Mouse (Mus musculus) lung, embryonic 15.5 days (tissue): ENCODE measurements at regions not wholly inside any gene's neighbourhood (a gene's known extent, or its start where the extent isn't known, plus 50 kb on each side); places are given as distances from the start of the nearest gene placed in this dataset.

Experiments
- ATAC-seq: fragments of 200-750 bp; cut with Nextera tagmentation; 2 replicates; pipeline ENCODE4 v1.8.0; 2017; ENCODE audit warnings: moderate number of reproducible peaks, borderline replicate concordance; ENCODE audit not compliant: low FRiP score, low TSS enrichment; ENCODE audit errors: extremely low read depth
- H3K27ac ChIP-seq: fragments of 300-500 bp; sonication (generic); 2 replicates; pipeline ENCODE4 v1.5.1; 2015; ENCODE audit warnings: moderate library complexity, mild to moderate bottlenecking, inconsistent platforms
- H3K27me3 ChIP-seq: fragments of 300-500 bp; sonication (generic); 2 replicates; pipeline ENCODE4 v1.6.1; 2015; ENCODE audit warnings: inconsistent platforms
- H3K36me3 ChIP-seq: fragments of 300-500 bp; sonication (generic); 2 replicates; pipeline ENCODE4 v1.6.1; 2015; ENCODE audit warnings: inconsistent platforms
- H3K4me1 ChIP-seq: fragments of 300-500 bp; sonication (generic); 2 replicates; pipeline ENCODE4 v1.6.1; 2015; ENCODE audit warnings: inconsistent platforms
- H3K4me2 ChIP-seq: fragments of 300-500 bp; sonication (generic); 2 replicates; pipeline ENCODE4 v1.6.1; 2015; ENCODE audit warnings: inconsistent platforms, mild to moderate bottlenecking, moderate library complexity
- H3K4me3 ChIP-seq: fragments of 300-500 bp; sonication (generic); 2 replicates; pipeline ENCODE4 v1.5.1; 2015; ENCODE audit warnings: mild to moderate bottlenecking, inconsistent platforms
- H3K9ac ChIP-seq: fragments of 300-500 bp; sonication (generic); 2 replicates; pipeline ENCODE4 v1.6.1; 2015; ENCODE audit warnings: inconsistent platforms
- H3K9me3 ChIP-seq: fragments of 300-500 bp; sonication (generic); 2 replicates; pipeline ENCODE4 v1.6.1; 2016; ENCODE audit warnings: inconsistent platforms
- WGBS: fragments of 180-500 bp; shearing (Covaris S2); methylation state at CpG from one replicate; pipeline ENCODE4 v1.1.7; 2015; 5-methylcytosine and 5-hydroxymethylcytosine counted together

DNA sequence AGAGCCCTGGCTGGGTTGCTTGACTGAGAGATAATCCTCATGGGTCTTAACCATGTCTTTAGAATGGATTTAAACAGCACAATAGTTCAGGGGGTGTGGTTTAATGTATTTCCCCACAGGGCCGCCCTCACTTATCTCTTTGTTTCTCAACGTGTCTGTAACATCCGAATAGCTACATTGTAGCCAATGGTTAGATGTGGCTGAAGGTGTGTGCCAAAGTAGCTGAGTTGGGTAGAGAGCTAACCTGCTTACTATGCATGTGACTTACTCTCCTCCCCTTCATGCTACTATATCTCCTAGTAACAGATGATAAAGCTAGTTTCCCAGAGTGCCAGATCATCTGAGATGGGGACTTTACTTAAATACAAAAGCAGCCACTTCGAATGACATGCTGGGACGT is 213.2 kb upstream of the Prok2 start:
- no peak overlapping the region for H3K27ac ChIP-seq
- no peaks in the 10 kb centered on the region for H3K9me3 ChIP-seq
- peaks cover 27% of the 10 kb centered on the region for H3K4me1 ChIP-seq
- H3K27me3 ChIP-seq, result no peaks in the 10 kb centered on the region; the same call in 1 of the 2 replicates
- H3K36me3 ChIP-seq, result no peaks in the 10 kb centered on the region
- no peak for ATAC-seq
- H3K4me3 ChIP-seq, result no peak overlapping the region
- H3K4me2 ChIP-seq, result no peak overlapping the region
- 53% methylated on average over 5 of the region's 5 CpGs for WGBS
- H3K9ac ChIP-seq, result no peak overlapping the region

DNA sequence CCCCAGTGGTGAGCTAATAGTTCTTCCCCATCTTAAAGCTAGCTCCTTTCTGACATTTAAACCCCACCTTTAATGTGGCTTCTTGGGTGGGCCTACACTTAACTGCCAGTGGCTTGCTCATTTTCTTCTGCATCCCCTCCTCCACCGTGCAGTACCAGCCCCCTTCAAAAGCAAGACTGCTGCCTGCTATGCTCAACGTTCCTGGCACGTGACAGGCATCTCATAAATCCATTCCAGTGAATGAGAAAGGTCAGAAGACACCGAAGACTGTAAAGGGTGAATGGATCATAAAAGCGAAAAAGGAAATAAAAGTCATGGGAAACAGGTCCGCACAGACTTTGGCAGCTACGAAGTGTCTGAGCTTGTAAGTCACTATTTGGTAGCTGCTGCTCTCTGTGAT is 212.8 kb upstream of the Prok2 start:
- no peak for ATAC-seq
- 41% methylated on average over 7 of the region's 7 CpGs for WGBS
- H3K36me3 ChIP-seq, result no peaks in the 10 kb centered on the region
- H3K9ac ChIP-seq, result no peak overlapping the region
- H3K9me3 ChIP-seq, result no peaks in the 10 kb centered on the region
- H3K27me3 ChIP-seq, result no peaks in the 10 kb centered on the region; the same call in 1 of the 2 replicates
- no peak overlapping the region for H3K4me3 ChIP-seq
- H3K27ac ChIP-seq, result no peak overlapping the region
- peaks cover 27% of the 10 kb centered on the region for H3K4me1 ChIP-seq
- H3K4me2 ChIP-seq, result no peak overlapping the region

DNA sequence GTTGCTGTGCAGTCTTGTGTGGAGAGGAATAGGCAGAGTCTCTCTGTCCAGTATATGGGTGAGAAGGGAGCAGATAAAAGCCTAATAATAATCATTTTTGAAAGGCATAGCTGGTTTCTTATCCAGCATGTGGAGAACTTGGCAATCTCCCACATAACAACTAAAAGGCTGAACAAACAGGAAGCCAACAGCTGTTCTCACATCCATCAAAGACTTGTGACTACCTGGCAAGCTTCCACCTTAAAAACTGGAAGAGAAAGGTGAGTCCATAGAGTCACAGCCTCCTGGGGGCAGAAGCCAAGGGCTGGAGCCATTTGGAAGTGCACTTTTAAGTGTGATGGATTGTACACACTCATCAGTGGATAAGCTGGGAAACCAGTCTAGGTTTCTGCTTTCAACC is 210.5 kb upstream of the Prok2 start:
- no peak overlapping the region for H3K27ac ChIP-seq
- H3K9ac ChIP-seq, result no peak overlapping the region
- H3K4me1 ChIP-seq, result peaks cover 45% of the 10 kb centered on the region
- no peak for ATAC-seq
- H3K4me3 ChIP-seq, result no peak overlapping the region
- no peaks in the 10 kb centered on the region; the same call in 1 of the 2 replicates for H3K27me3 ChIP-seq
- H3K9me3 ChIP-seq, result no peaks in the 10 kb centered on the region
- H3K4me2 ChIP-seq, result no peak overlapping the region
- no peaks in the 10 kb centered on the region for H3K36me3 ChIP-seq

DNA sequence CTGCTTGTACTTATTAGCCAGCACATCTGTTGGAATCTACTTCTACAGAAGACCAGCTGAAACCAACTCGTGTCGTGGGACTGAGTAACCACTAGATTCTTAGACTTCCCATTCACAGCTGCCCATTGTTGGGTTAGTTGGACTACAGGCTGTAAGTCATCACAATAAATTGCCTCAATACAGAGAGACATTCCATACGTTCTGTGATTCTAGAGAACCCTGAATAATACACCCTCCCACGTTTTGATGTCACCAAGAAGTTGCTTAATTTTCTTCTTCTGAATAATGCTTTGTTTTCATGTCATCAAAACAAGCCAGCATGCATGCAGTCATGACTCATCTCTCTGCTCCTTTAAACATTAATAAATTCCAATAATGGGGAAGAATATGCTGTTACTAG is 209.2 kb upstream of the Prok2 start:
- no peaks in the 10 kb centered on the region; the same call in 1 of the 2 replicates for H3K27me3 ChIP-seq
- H3K36me3 ChIP-seq, result no peaks in the 10 kb centered on the region
- H3K4me1 ChIP-seq, result peaks cover 51% of the 10 kb centered on the region
- no peak for ATAC-seq
- no peak overlapping the region for H3K4me3 ChIP-seq
- H3K9ac ChIP-seq, result no peak overlapping the region
- no peak overlapping the region for H3K4me2 ChIP-seq
- H3K9me3 ChIP-seq, result no peaks in the 10 kb centered on the region
- H3K27ac ChIP-seq, result no peak overlapping the region
- whole genome bisulfite sequencing, result 81% methylated on average over 4 of the region's 4 CpGs

DNA sequence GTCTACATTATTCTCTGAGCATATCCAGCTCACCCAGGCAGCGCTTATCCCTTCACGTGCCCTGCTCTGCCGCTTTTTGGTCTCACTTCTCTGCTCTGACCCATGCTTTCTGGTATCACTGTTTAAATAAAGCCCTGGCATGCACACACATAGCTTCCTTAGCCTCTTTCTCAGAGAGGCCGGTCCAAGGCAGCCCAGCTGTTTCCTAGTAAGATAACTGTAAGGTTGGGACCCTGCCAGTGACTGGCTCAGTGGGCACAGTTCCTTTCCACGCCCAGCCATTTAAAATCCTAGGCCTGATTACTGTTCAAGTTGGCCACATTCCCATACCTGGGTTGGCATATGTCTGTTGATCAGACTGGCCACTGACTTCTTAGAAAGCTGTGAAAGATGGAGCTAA is 208.2 kb upstream of the Prok2 start:
- Histone ChIP-seq H3K9ac (no peak overlapping the region), H3K4me2 (no peak overlapping the region), H3K27ac (peak overlapping the region; percentile 51)

DNA sequence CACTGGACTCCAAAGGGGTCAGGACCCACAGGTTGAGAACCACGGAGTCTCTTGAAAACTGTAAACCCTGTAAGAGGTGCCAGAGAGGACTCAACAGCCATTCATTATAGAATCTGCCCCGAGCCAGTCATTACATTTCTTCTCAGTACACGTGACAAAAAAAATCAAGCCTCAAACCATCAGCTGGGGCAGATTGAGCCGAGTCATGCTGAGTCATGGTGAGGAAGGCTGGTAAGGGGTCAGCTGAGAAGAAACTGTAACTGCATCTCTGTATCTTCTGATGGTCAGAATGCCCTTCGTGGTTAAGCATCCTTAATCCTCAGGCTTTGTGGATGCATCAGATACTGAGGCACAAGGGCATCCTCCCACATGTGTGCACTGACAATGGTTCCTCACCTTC is 207.2 kb upstream of the Prok2 start:
- Histone ChIP-seq H3K27me3 (no peaks in the 10 kb centered on the region; the same call in 1 of the 2 replicates), H3K27ac (no peak overlapping the region), H3K9ac (no peak overlapping the region), H3K36me3 (no peaks in the 10 kb centered on the region), H3K4me3 (no peak overlapping the region), H3K4me1 (peaks cover 51% of the 10 kb centered on the region), H3K4me2 (no peak overlapping the region), H3K9me3 (no peaks in the 10 kb centered on the region)
- ATAC-seq, result no peak
- WGBS, result 55% methylated on average over 5 of the region's 5 CpGs

More for the DNA sequence above, 208.2 kb upstream of the Prok2 start:
- peaks cover 51% of the 10 kb centered on the region for H3K4me1 ChIP-seq
- peak; percentile 66; the same call in 1 of the 2 replicates for ATAC-seq
- no peaks in the 10 kb centered on the region; the same call in 1 of the 2 replicates for H3K27me3 ChIP-seq
- H3K4me3 ChIP-seq, result no peak overlapping the region
- no peaks in the 10 kb centered on the region for H3K36me3 ChIP-seq
- no peaks in the 10 kb centered on the region for H3K9me3 ChIP-seq
- WGBS, result 27% methylated on average over 5 of the region's 5 CpGs

DNA sequence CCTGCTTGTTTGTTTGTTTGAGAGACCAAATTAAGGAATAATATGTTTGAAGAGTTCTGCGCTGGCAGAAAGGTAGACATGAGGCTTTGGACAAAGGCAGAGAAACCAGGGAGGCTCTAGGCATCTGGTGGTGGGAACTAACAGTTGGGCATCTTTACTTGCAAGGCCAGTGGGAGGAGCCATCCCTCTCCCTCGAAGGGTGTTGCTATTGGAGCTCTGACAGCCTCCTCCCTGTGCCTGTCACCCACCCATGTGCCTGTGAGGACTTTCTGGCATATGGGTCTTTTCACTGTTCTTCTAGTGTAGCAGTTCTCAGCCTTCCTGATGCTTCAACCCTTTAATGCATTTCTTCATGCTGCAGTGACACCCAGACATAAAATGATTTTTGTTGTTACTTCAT is 206.7 kb upstream of the Prok2 start:
- 49% methylated on average over 2 of the region's 2 CpGs for WGBS
- ATAC-seq, result no peak
- Histone ChIP-seq H3K4me1 (peaks cover 54% of the 10 kb centered on the region), H3K9me3 (no peaks in the 10 kb centered on the region), H3K27ac (no peak overlapping the region), H3K36me3 (no peaks in the 10 kb centered on the region), H3K9ac (no peak overlapping the region), H3K27me3 (no peaks in the 10 kb centered on the region; the same call in 1 of the 2 replicates), H3K4me2 (no peak overlapping the region), H3K4me3 (no peak overlapping the region)

DNA sequence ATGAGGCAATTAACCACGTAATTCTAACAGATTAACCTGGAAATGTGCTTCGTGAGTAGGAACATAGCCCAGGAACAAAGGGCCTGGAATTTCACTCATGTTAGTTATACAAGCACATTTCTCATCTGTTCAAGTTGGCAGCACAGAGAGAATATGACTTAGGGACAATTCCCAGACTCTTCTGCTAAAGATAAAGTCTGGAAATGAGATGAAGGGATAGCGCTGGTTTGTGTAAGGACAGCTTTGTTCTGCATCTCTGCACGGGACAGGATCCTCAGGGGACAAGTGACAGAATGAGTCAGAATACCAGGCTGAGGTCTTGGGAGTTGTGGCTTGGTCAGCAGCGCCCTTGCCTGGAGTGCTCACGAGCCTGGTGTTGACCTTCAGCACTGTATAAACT is 206.2 kb upstream of the Prok2 start:
- no peak overlapping the region for H3K9ac ChIP-seq
- ATAC-seq, result no peak
- no peak overlapping the region for H3K27ac ChIP-seq
- H3K4me2 ChIP-seq, result no peak overlapping the region
- no peaks in the 10 kb centered on the region; the same call in 1 of the 2 replicates for H3K27me3 ChIP-seq
- H3K4me3 ChIP-seq, result no peak overlapping the region
- no peaks in the 10 kb centered on the region for H3K36me3 ChIP-seq
- peaks cover 59% of the 10 kb centered on the region for H3K4me1 ChIP-seq
- WGBS, result 68% methylated on average over 6 of the region's 6 CpGs
- no peaks in the 10 kb centered on the region for H3K9me3 ChIP-seq

DNA sequence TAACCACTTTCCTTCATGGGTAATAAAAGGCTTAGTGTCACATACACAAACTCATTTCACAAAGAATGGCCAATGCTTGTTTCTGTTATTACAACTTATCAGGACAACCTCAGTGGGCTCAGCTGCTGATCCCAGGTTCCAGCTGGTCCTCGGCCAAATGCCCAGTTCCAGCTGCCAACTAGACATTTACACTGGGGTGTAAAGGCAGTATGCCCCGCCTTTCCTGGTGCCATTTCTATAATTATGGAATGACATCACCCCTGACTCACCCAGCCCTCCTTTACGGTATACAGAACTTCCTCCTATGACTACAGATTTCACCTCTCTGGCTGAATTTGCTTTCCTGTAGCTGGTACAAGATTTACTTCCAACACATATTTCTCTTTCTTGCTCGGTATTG is 205.4 kb upstream of the Prok2 start:
- no peak for ATAC-seq
- no peaks in the 10 kb centered on the region; the same call in 1 of the 2 replicates for H3K27me3 ChIP-seq
- H3K27ac ChIP-seq, result no peak overlapping the region
- H3K9ac ChIP-seq, result no peak overlapping the region
- H3K4me1 ChIP-seq, result peaks cover 53% of the 10 kb centered on the region
- no peaks in the 10 kb centered on the region for H3K9me3 ChIP-seq
- no peak overlapping the region for H3K4me3 ChIP-seq
- WGBS, result 54% methylated on average over 4 of the region's 4 CpGs
- H3K36me3 ChIP-seq, result no peaks in the 10 kb centered on the region
- no peak overlapping the region for H3K4me2 ChIP-seq

DNA sequence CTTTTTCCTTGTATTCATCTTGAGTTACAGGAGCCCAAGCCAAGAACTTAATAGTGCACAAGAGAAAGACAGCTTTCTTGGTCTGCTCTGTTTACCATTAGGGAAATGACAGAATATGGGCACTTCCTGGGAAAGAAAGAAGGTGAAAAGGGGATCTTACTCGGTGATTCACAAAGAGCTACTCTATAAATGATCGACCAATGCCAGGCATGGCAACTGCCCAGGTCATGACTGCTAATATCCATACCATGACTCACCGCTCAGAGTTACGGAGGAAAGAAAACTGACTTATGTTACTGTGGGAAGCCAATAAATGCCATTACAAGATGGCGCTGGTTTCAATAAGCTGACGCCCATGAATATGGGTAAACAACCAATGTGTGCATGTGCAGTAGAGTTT is 204.1 kb upstream of the Prok2 start:
- Histone ChIP-seq H3K36me3 (no peaks in the 10 kb centered on the region), H3K4me1 (peaks cover 49% of the 10 kb centered on the region), H3K27me3 (no peaks in the 10 kb centered on the region; the same call in 1 of the 2 replicates), H3K27ac (no peak overlapping the region), H3K9me3 (no peaks in the 10 kb centered on the region), H3K4me3 (no peak overlapping the region), H3K9ac (no peak overlapping the region), H3K4me2 (no peak overlapping the region)
- no peak for ATAC-seq
- WGBS, result 88% methylated on average over 6 of the region's 6 CpGs

DNA sequence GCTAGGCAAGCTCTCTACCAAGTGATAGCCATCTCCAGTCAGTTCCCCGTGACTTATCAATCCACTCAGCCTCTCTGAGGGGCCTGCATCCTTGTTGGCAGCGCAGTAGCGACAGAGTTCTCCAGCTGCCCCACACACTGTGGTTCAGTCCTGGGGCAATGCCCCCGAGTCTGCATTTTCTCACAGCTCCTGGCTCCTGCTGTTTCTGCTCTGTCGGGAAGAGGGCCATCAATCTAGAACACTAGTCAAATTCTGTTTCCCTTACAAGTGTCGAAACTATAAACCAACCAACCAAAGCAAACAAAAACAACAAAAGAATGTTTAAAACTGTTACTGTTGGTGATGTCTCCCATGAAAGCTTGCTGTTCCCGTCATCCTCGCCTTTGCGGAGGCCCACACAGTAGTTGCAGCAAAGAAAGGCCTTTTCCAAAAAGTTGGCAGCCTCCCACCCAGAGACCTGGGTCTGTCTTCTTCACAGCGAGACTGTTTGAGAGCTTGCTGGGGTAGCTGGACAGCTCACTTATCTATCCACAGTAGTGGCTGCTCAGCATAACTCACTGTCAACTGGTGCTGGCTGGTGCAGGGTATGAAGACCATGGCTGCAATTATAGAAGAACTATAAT is 201.9 kb upstream of the Prok2 start:
- WGBS, result 24% methylated on average over 10 of the region's 10 CpGs
- Histone ChIP-seq H3K4me1 (peaks cover 30% of the 10 kb centered on the region), H3K27me3 (no peaks in the 10 kb centered on the region; the same call in 1 of the 2 replicates), H3K4me2 (no peak overlapping the region), H3K36me3 (no peaks in the 10 kb centered on the region), H3K4me3 (no peak overlapping the region), H3K27ac (no peak overlapping the region), H3K9me3 (no peaks in the 10 kb centered on the region), H3K9ac (no peak overlapping the region)
- peak; percentile 88; the same call in 1 of the 2 replicates for ATAC-seq

DNA sequence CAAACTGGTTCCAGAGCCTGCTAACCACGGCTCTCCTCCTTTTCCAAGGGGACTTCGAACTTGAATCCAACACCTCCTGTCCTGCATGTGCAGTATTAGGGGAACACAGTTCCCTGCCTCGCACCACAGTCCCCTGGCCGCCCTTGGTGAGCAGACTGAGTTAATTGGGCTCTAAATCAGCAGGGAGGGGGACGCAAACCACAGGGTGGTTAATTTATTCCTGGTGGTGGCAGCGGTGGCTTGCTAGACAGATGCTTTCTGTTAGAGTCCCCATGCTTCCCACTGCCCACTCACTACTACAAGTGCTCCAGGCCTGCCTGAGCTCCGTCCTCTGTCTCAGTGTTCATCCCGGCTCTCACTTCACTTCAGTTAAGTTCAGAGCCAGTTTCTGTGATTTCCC is 198.0 kb upstream of the Prok2 start:
- Histone ChIP-seq H3K9ac (no peak overlapping the region), H3K4me3 (no peak overlapping the region), H3K27ac (no peak overlapping the region), H3K4me1 (peaks cover 29% of the 10 kb centered on the region), H3K36me3 (no peaks in the 10 kb centered on the region), H3K4me2 (no peak overlapping the region), H3K9me3 (no peaks in the 10 kb centered on the region), H3K27me3 (no peaks in the 10 kb centered on the region; the same call in 1 of the 2 replicates)
- ATAC-seq, result no peak
- WGBS, result 71% methylated on average over 8 of the region's 8 CpGs

DNA sequence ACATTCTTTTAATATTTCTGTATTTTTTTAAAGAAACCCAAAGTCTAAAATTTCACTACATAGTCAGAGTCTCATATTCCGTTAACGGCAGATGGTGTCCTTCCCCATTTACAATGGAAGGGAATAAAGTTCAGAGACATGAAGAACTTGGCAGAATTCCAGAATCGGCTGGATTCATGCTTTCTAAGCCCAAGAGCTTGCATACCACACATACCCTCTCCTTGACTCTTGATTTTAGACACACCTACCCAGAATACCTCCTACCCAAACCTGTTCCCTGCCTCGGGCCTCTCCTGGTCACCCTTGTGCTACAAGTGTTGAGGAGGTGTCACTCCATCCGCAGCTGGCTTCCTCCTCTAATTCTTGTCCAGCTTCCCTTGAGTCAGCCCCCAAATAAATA is 195.8 kb upstream of the Prok2 start:
- Histone ChIP-seq H3K9me3 (no peaks in the 10 kb centered on the region), H3K27ac (peak overlapping the region; percentile 78), H3K9ac (no peak overlapping the region), H3K36me3 (no peaks in the 10 kb centered on the region), H3K27me3 (no peaks in the 10 kb centered on the region; the same call in 1 of the 2 replicates), H3K4me3 (no peak overlapping the region), H3K4me2 (no peak overlapping the region), H3K4me1 (peaks cover 14% of the 10 kb centered on the region)
- WGBS, result 25% methylated on average over 5 of the region's 5 CpGs
- ATAC-seq, result peak; percentile 86
